Mouse (Mus musculus): ENCODE data around the gene Zfr2. TPM values are rescaled to one million over a fixed set of nuclear protein-coding genes. Genes with fewer than 3 reads are reported as not detected.
A peak's percentile ranks its signal among the peaks of the same experiment; 100 is the strongest.

Gene Zfr2
- total RNA-seq (2012; rRNA removed): 0.39 and 0.81 TPM in 2 replicates
- 1 to 10 TPM in 1 of 2 experiments, not detected in 1; 1.4 TPM for polyA plus RNA-seq (2012; ENCODE audit: insufficient read depth in 1 of 2, insufficient read length in 2 of 2, low read depth in 1 of 2, low replicate concordance in 2 of 2, missing spikeins in 1 of 2)

- Histone ChIP-seq H3K4me1 (ENCODE audit: control insufficient read depth in 1 of 2, insufficient read depth in 2 of 2, low read length in 2 of 2) (peaks cover 0 to 12% of the 10 kb centered on the region in 2 experiments; a peak in 2 of 4 replicates), H3K9me3 (replicated peaks; ENCODE audit: insufficient read depth, low read length) (no peaks in the 10 kb centered on the region), H3K36me3 (ENCODE audit: control insufficient read depth in 1 of 2, insufficient read depth in 2 of 2, low read length in 2 of 2) (peaks cover 0 to 7% of the 10 kb centered on the region in 2 experiments; a peak in 2 of 4 replicates), H3K79me2 (ENCODE audit: control insufficient read depth, insufficient read depth, low read length, poor library complexity) (no peaks in the 10 kb centered on the region), H3K9ac (ENCODE audit: control insufficient read depth, low read depth, low read length, poor library complexity, severe bottlenecking) (peak within 1 kb of the TSS; percentile 66), H3K27ac (ENCODE audit: control insufficient read depth, low read depth, low read length) (peak within 1 kb of the TSS; percentile 13; the same call in 1 of the 2 replicates), H3K27me3 (ENCODE audit: control insufficient read depth in 1 of 2, insufficient read depth in 2 of 2, low read length in 2 of 2) (peaks cover 6 to 9% of the 10 kb centered on the region in 2 experiments), H3K4me3 (ENCODE audit: control insufficient read depth in 1 of 2, insufficient read depth in 1 of 2, low read depth in 2 of 2, low read length in 2 of 2) (peak within 1 kb of the TSS; percentile 58 to 79)
- peak; percentile 96 for DNase-seq (ENCODE audit: low read depth, low spot score)
- TF ChIP-seq CHD2 (IDR thresholded peaks at IDR 0.05; ENCODE audit: low read length) (no peak), MAZ (IDR thresholded peaks at IDR 0.05; ENCODE audit: low read depth, low read length) (no peak), EP300 (IDR thresholded peaks at IDR 0.05; ENCODE audit: low read depth in 1 of 2, low read length in 2 of 2) (no peak), MYC (IDR thresholded peaks at IDR 0.05; ENCODE audit: low read depth, low read length) (peak; percentile 97), ZC3H11A (IDR thresholded peaks at IDR 0.05; ENCODE audit: low read depth, low read length) (no peak), E2F4 (IDR thresholded peaks at IDR 0.05; ENCODE audit: borderline replicate concordance, low read depth, low read length) (no peak), ETS1 (IDR thresholded peaks at IDR 0.05; ENCODE audit: low read depth, low read length) (no peak), ZMIZ1 (IDR thresholded peaks at IDR 0.05; ENCODE audit: low read depth, low read length) (peak; percentile 59; the same call in 1 of the 2 replicates), MAX (IDR thresholded peaks at IDR 0.05; ENCODE audit: low read length) (peak; percentile 95), ELF1 (IDR thresholded peaks at IDR 0.05; ENCODE audit: low read depth, low read length) (no peak; the same call in 1 of the 2 replicates), GATA1 (IDR thresholded peaks at IDR 0.05; ENCODE audit: low read depth, low read length) (no peak), MAFK (IDR thresholded peaks at IDR 0.05; ENCODE audit: borderline replicate concordance, low read depth, low read length) (no peak), SMC3 (IDR thresholded peaks at IDR 0.05; ENCODE audit: low read depth, low read length) (no peak), POLR2AphosphoS5 (IDR thresholded peaks at IDR 0.05; ENCODE audit: borderline replicate concordance, low read depth, low read length) (no peak), NRF1 (IDR thresholded peaks at IDR 0.05; ENCODE audit: insufficient read depth, low read depth, low read length, poor library complexity, severe bottlenecking) (no peak; the same call in 1 of the 2 replicates), MYB (IDR thresholded peaks at IDR 0.05; ENCODE audit: low read depth, low read length) (no peak), CHD1 (IDR thresholded peaks at IDR 0.05; ENCODE audit: low read depth, low read length) (no peak), POLR2AphosphoS2 (IDR thresholded peaks at IDR 0.05; ENCODE audit: low read length) (0 out of 2 replicates have a peak, but pooled peaks have one; percentile 42), ZKSCAN1 (IDR thresholded peaks at IDR 0.05; ENCODE audit: low read depth, low read length) (no peak), TAL1 (IDR thresholded peaks at IDR 0.05; ENCODE audit: low read length) (no peak), MEF2A (IDR thresholded peaks at IDR 0.05; ENCODE audit: extremely low read depth, insufficient replicate concordance, low read depth, low read length, poor library complexity, severe bottlenecking) (no peak), POLR2A (IDR thresholded peaks at IDR 0.05; ENCODE audit: control insufficient read depth in 1 of 2, insufficient read depth in 1 of 2, low read depth in 1 of 2, low read length in 2 of 2, poor library complexity in 1 of 2) (peak; percentile 55 to 76), SIN3A (IDR thresholded peaks at IDR 0.05; ENCODE audit: low read length) (peak; percentile 79), JUND (IDR thresholded peaks at IDR 0.05; ENCODE audit: low read depth, low read length) (no peak), BHLHE40 (IDR thresholded peaks at IDR 0.05; ENCODE audit: borderline replicate concordance, low read depth, low read length) (peak; percentile 73; the same call in 1 of the 2 replicates), USF2 (IDR thresholded peaks at IDR 0.05; ENCODE audit: borderline replicate concordance in 1 of 2, insufficient read depth in 1 of 2, low read depth in 1 of 2, low read length in 2 of 2) (peak in 1 of 2 experiments; percentile 66; a peak in 2 of 4 replicates), USF1 (IDR thresholded peaks at IDR 0.05; ENCODE audit: low read depth, low read length) (peak; percentile 88), RCOR1 (IDR thresholded peaks at IDR 0.05; ENCODE audit: low read depth, low read length) (no peak), NELFE (IDR thresholded peaks at IDR 0.05; ENCODE audit: low read depth, low read length) (peak; percentile 61), TCF12 (IDR thresholded peaks at IDR 0.05; ENCODE audit: low read depth, low read length) (no peak), HCFC1 (IDR thresholded peaks at IDR 0.05; ENCODE audit: low read depth, low read length) (peak; percentile 60), TBP (IDR thresholded peaks at IDR 0.05; ENCODE audit: low read depth, low read length) (0 out of 2 replicates have a peak, but pooled peaks have one; percentile 26), RAD21 (IDR thresholded peaks at IDR 0.05; ENCODE audit: low read depth, low read length) (no peak), MXI1 (IDR thresholded peaks at IDR 0.05; ENCODE audit: low read depth, low read length) (peak; percentile 96), CTCF (IDR thresholded peaks at IDR 0.05 in 2 of 3, conservative IDR thresholded peaks at IDR 0.05 in 1 of 3; ENCODE audit: control insufficient read depth in 1 of 3, insufficient read depth in 1 of 3, low read depth in 2 of 3, low read length in 3 of 3, poor library complexity in 1 of 3, severe bottlenecking in 1 of 3) (no peak)
Measured at GRCm38 (mm10) chr10:81232580-81233225, at the start of gene Zfr2. Gene Zfr2, plus strand, starts transcription at chr10:81233155.

All from MEL (cell line).